Mouse (Mus musculus) Patski (cell line): ENCODE data around the gene Rps6kc1. TPM values are rescaled to one million over a fixed set of nuclear protein-coding genes. Genes with fewer than 3 reads are reported as not detected.

Experiments
- ATAC-seq: fragments of 100-300 bp; one replicate; pipeline ENCODE4 v1.8.0; 2021
- CTCF ChIA-PET: fragments of 350-600 bp; sonication (Branson Sonifier 250); formaldehyde crosslinking; loops from one replicate; lab custom pipeline; 2022; ENCODE audit warnings: inconsistent platforms; lab: Charles Lee
- POLR2A ChIA-PET: fragments of 350-600 bp; sonication (Branson Sonifier 250); formaldehyde crosslinking; loops from one replicate; lab custom pipeline; 2022; ENCODE audit warnings: antibody characterized with exemption, inconsistent platforms; lab: Charles Lee
- DNase-seq: peaks from one replicate; pipeline ENCODE4 v3.0.0-alpha.2; 2011; ENCODE audit warnings: low read depth, low spot score
- H3K27me3 ChIP-seq: fragments of 371-371 bp; one replicate; pipeline ENCODE4 v1.5.1; 2021
- CTCF ChIP-seq: fragments of 100-300 bp; IDR thresholded peaks from one replicate; pipeline ENCODE4 v1.5.1; 2021
- in situ Hi-C: fragments of 300-500 bp; cut with MboI; formaldehyde crosslinking; loops from 3 replicates; pipeline ENCODE4 v1.11.1; 2018; ENCODE audit warnings: low pct_unique_long_range_greater_than_20kb, mixed read lengths
- polyA plus RNA-seq: library from polyadenylated mRNA; unstranded; gene quantifications from one replicate; pipeline ENCODE4 v1.2.3, GENCODE M21; 2021

The Rps6kc1 gene
- polyA plus RNA-seq, 1 experiment from 2014 or later = 16.5 TPM

GRCm38 (mm10) chr1:190662736-190663135 lies 248.8 kb downstream of the Rps6kc1 start:
- POLR2A ChIA-PET = no interaction called here
- ATAC-seq (no peak), DNase-seq (no peak)
- CTCF ChIA-PET = no interaction called here
- H3K27me3 ChIP-seq = peaks cover 24% of the 10 kb centered on the region
- in situ Hi-C loops = no loop called here
- TF ChIP-seq CTCF = no peak

- POLR2A ChIA-PET = no interaction called here
- CTCF ChIA-PET = no interaction called here
- ATAC-seq (no peak), DNase-seq (no peak)
- no peak for TF ChIP-seq CTCF
- in situ Hi-C loops = no loop called here
- peaks cover 24% of the 10 kb centered on the region for H3K27me3 ChIP-seq
These were observed 249.8 kb downstream of the Rps6kc1 start for GRCm38 (mm10) chr1:190661764-190662163.

GRCm38 (mm10) chr1:190661249-190661648 lies 250.3 kb downstream of the Rps6kc1 start:
- ChIA-PET POLR2A (no interaction called here), CTCF (no interaction called here)
- peaks cover 24% of the 10 kb centered on the region for H3K27me3 ChIP-seq
- no peak for TF ChIP-seq CTCF
- in situ Hi-C loops = no loop called here
- DNase-seq (no peak), ATAC-seq (no peak)

- DNase-seq (no peak), ATAC-seq (no peak)
- no peak for TF ChIP-seq CTCF
- ChIA-PET CTCF (no interaction called here), POLR2A (no interaction called here)
- peaks cover 19% of the 10 kb centered on the region for H3K27me3 ChIP-seq
- in situ Hi-C loops = no loop called here
These were observed 251.7 kb downstream of the Rps6kc1 start for GRCm38 (mm10) chr1:190659722-190660502.

- peaks cover 29% of the 10 kb centered on the region for H3K27me3 ChIP-seq
- ChIA-PET CTCF (no interaction called here), POLR2A (no interaction called here)
- DNase-seq (no peak), ATAC-seq (no peak)
- TF ChIP-seq CTCF = no peak
- in situ Hi-C loops = no loop called here
These were observed 253.3 kb downstream of the Rps6kc1 start for GRCm38 (mm10) chr1:190658266-190658665.

- POLR2A ChIA-PET = no interaction called here
- DNase-seq (no peak), ATAC-seq (no peak)
- CTCF ChIA-PET = no interaction called here
- no peak for TF ChIP-seq CTCF
- peaks cover 19% of the 10 kb centered on the region for H3K27me3 ChIP-seq
- in situ Hi-C loops = no loop called here
These were observed 255.5 kb downstream of the Rps6kc1 start for GRCm38 (mm10) chr1:190656089-190656488.

GRCm38 (mm10) chr1:190655651-190656050 lies 255.9 kb downstream of the Rps6kc1 start:
- POLR2A ChIA-PET = no interaction called here
- peaks cover 15% of the 10 kb centered on the region for H3K27me3 ChIP-seq
- in situ Hi-C loops = no loop called here

GRCm38 (mm10) chr1:190655081-190655480 lies 256.5 kb downstream of the Rps6kc1 start:
- in situ Hi-C loops = no loop called here
- H3K27me3 ChIP-seq = peaks cover 12% of the 10 kb centered on the region
- no peak for ATAC-seq
- CTCF ChIA-PET = no interaction called here
- no peak for DNase-seq
- no peak for TF ChIP-seq CTCF
- POLR2A ChIA-PET = no interaction called here

More at GRCm38 (mm10) chr1:190655651-190656050, 255.9 kb downstream of the Rps6kc1 start:
- TF ChIP-seq CTCF = no peak
- DNase-seq (no peak), ATAC-seq (no peak)
- CTCF ChIA-PET = no interaction called here

GRCm38 (mm10) chr1:190654694-190655001 lies 256.9 kb downstream of the Rps6kc1 start:
- CTCF ChIA-PET = no interaction called here
- H3K27me3 ChIP-seq = peaks cover 12% of the 10 kb centered on the region
- POLR2A ChIA-PET = no interaction called here
- ATAC-seq (no peak), DNase-seq (no peak)
- in situ Hi-C loops = no loop called here
- no peak for TF ChIP-seq CTCF

- POLR2A ChIA-PET = no interaction called here
- peaks cover 12% of the 10 kb centered on the region for H3K27me3 ChIP-seq
- in situ Hi-C loops = no loop called here
- no peak for TF ChIP-seq CTCF
- no peak for ATAC-seq
- CTCF ChIA-PET = no interaction called here
- no peak for DNase-seq
These were observed 257.4 kb downstream of the Rps6kc1 start for GRCm38 (mm10) chr1:190653989-190654693.

- CTCF ChIA-PET = no interaction called here
- DNase-seq (no peak), ATAC-seq (no peak)
- no peak for TF ChIP-seq CTCF
- H3K27me3 ChIP-seq = peaks cover 12% of the 10 kb centered on the region
- POLR2A ChIA-PET = no interaction called here
- in situ Hi-C loops = no loop called here
These were observed 258.5 kb downstream of the Rps6kc1 start for GRCm38 (mm10) chr1:190653081-190653480.

Other genes with a start within 250 kb of the Rps6kc1 start
- 54.1 TPM for gene Angel2, start 13.3 kb upstream of the Rps6kc1 start, polyA plus RNA-seq
- 5.4 TPM for gene Vash2, start 67.5 kb upstream of the Rps6kc1 start, polyA plus RNA-seq
- 20.0 TPM for gene Flvcr1, start 114.4 kb upstream of the Rps6kc1 start, polyA plus RNA-seq
- not detected for gene Spata45, start 124.9 kb upstream of the Rps6kc1 start, polyA plus RNA-seq
- 18.7 TPM for gene Tatdn3, start 151.2 kb upstream of the Rps6kc1 start, polyA plus RNA-seq
- gene Nsl1, start 151.2 kb upstream of the Rps6kc1 start, polyA plus RNA-seq = 7.1 TPM
- 2.9 TPM for gene Batf3, start 186.1 kb upstream of the Rps6kc1 start, polyA plus RNA-seq